Mouse (Mus musculus) liver (tissue): ENCODE data around the gene Clic6.

Source experiments
- DNase-seq: peaks from one replicate; pipeline ENCODE4 v3.0.0-alpha.2; 2020; ENCODE audit warnings: mixed read lengths

Gene Clic6

GRCm38 (mm10) chr16:92535258-92535657, 49.7 kb downstream of the Clic6 start:
- DNase-seq, result no peak

GRCm38 (mm10) chr16:92538356-92538755, 52.8 kb downstream of the Clic6 start:
- DNase-seq, result no peak

- DNase-seq, result no peak
These were observed 58.7 kb downstream of the Clic6 start for GRCm38 (mm10) chr16:92544264-92544663.

DNA sequence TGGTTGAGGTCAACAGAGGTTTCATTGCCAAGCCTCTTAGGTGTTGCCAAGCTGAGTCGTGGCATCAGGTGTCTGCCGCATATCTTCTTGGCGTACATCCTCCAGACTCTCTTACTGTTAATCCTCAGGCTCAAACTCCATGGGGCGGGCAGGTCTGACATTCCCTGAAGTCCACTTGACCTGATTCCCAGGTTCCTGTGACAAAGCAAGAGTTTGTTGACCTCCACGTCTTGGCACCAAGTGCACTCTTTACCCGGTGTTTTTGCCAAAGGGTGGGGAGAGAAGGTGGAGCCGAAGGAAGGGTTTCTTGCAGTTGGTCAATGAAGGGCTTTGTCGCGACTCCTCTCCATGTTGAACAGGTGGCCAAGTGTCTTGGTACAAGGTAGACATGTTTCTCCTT, 63.1 kb downstream of the Clic6 start:
- DNase-seq, result no peak

DNA sequence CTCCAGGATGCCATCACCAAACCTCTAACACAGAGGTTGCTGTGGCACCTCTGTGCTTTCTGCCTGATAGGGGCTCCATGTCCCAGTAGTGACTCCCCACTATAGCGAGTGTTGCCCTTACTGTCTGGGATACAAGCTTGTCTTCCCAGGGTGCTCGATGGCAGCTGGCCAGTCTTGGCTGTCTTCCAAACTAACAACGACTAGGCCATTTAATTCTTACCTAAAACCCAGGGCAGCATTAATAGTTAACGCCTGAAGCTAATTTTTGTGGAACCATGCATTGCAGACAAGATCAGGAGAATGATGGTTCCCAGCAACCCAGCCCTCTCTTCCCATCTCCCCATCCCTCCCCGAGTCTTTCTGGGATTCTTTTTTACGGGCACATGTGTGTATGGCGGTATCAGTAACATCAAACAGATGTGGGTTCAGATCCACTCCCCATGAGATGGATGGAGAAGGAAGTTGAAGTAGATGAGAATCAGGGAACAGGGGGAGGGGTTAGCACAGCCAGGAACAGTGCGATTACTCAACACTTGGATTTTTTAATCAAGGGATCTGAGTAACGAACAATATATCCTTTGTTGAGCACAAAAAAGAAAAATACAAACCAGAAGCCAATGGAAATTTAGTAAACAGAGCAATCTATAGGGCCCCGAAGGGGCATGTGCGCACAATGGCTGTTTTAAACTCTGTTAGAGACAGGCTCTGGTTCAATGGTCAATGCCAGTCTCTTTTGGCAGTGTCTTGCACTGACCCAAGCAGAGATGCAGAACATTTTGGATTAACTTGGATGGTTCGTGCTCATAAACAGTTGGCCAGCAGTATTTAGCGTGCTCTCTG, 66.0 kb downstream of the Clic6 start:
- DNase-seq, result no peak

GRCm38 (mm10) chr16:92552106-92552382, 66.5 kb downstream of the Clic6 start:
- DNase-seq, result no peak

DNA sequence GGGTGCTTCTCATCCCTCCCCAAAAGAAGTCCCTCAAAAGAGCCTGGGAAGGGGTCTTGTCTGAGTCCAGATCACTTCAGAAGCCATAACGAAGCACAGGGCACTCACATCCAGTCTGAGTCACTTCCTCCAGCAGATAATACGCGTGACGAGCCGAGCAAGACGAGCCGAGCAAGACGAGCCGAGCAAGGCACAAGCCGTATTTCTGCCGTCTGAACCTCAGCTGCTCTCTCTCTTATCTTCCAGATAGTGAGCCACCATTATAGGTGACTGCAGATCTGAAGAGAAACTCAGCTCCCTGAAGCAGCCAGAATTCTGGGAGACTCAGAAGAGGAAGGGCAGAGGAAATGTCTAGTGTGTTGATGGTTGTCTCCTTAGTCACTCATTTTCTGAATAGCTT, 67.3 kb downstream of the Clic6 start:
- DNase-seq, result no peak

- no peak for DNase-seq
These were observed 69.5 kb downstream of the Clic6 start for GRCm38 (mm10) chr16:92555051-92555450.

DNA sequence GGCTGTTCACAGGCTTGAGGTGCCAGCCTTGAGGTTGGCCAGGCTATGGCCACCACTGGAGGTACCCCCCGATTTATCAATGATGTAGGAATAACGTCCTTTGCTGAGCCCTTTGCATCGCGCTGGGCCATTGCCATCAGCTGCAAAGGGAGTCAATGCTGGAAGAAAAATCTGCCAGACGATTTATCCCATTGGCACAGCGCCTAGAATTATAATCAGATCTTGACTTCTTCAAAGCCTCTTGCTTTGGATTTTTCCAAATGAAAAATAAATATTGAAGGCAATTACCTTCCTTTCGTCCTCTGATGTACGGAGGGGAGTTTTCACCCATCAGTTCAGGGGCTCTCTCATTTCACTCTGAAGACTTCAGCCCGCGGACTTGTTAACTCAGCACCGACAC, 79.8 kb downstream of the Clic6 start:
- DNase-seq, result no peak

DNA sequence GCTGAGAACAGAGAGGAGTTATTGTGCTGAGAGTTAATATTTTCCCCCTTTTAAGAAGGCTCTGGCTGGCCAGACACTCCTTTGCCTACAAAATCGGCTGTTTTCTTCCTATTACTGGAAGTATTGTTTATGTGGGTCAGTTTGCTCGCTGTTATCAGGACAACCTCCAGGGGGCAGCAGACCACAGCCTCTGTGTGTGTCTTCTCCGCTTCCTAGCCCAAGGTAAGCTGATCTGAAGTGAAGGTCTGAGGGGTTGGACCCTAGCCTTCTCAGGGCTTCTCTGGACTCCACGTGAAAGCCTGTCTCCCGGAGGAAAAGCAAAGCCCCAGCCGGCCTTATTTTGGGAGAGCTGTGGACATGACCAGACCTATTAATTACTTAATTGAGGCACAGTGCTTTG, 80.2 kb downstream of the Clic6 start:
- DNase-seq, result peak; percentile 80

- DNase-seq, result no peak
These were observed 80.6 kb downstream of the Clic6 start for GRCm38 (mm10) chr16:92566146-92566545.

DNA sequence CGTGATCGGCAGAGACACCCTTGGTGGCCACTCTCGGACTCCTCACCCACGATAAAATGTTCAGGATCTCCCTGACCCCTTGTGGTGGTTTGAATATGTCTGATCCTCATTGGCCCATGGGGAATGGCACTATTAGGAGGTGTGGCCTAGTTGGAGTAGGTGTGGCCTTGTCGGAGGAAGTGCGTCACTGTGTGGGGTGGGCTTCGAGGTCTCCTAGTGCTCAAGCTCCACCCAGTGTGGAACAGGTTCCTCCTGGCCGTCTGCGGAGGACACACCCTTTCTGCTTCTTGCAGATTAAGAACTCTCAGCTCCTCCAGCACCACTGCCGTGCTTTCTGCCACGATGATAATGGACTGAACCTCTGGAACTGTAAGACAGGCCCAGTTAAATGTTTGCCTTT, 85.7 kb downstream of the Clic6 start:
- no peak for DNase-seq

DNA sequence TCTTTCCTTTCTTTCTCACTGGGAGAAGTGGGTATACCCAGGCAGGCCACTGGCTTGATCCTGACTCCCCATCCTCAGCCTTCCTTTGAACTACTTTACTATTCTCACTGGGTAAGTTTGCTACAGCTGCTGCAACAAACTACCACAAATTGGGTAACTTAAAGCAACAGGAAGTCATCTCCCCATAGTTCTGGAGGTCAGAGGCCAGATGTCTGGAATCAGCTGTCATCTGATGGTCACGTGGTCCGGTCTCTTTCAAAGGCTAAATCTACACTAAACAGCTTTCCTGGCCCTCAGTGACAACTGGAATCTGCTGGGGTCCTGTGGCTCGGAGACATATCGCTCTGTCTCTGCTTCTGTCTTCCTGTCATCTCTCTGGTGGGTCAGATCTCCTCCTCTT, 87.7 kb downstream of the Clic6 start:
- DNase-seq, result no peak

DNA sequence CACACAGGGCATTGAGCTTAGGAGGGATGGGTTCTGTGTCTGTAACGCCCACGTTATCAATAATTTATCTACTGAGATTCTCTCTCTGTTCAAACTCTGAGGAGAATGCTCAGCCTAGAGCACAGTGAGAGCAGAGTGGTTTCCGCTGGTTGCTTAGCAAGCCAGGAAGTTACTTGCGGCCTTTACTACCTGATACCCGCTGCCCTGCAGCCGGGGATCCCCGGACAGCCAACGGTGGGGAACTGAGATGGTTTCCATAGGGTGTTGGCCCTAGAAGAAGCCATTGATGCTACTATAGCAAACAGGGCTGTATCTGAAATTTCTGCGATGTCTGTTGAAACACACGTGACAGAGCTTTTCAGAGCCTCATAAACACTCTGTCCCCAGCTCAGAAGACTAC, 90.3 kb downstream of the Clic6 start:
- DNase-seq, result no peak

DNA sequence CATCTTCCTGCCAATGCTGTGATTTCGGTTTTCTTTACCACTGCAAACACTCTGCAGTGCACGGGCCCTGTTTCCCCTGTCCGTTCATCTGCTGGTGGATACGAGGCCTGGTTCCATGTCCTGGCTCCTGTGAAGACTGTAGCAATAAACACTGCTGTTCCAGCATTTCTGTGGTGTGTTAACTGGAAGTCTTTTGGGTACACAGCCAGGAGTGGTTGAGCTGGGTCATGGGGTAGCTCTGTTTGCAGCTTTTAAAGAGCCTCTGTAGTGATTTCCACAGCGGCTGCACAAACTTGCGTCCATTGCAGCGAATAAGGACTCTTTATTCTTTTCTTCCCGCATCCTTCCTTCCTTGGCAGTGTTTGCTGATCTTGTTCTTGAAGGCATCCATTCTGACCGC, 91.8 kb downstream of the Clic6 start:
- no peak for DNase-seq

GRCm38 (mm10) chr16:92578915-92579653, 93.5 kb downstream of the Clic6 start:
- no peak for DNase-seq

GRCm38 (mm10) chr16:92580981-92581380, 95.4 kb downstream of the Clic6 start:
- no peak for DNase-seq

DNA sequence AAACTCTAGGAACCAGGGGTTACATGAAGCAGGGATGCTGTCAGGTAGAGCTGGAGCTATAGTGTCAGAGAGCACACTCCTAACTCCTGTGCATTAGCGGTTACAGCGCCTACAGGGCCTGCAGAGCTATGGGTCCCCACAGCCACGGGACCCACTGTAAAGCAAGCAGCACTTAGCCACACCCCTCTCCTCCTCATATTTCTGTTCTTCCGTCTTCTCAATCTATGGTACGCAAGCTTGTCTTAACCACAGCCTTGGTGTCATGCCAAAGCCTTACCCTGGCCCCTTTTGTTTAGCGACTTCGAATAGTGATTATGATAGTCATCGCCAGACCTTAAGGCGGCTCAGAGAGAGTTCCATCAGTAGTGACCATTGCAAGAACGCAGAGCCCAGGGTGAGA, 96.2 kb downstream of the Clic6 start:
- DNase-seq, result no peak

DNA sequence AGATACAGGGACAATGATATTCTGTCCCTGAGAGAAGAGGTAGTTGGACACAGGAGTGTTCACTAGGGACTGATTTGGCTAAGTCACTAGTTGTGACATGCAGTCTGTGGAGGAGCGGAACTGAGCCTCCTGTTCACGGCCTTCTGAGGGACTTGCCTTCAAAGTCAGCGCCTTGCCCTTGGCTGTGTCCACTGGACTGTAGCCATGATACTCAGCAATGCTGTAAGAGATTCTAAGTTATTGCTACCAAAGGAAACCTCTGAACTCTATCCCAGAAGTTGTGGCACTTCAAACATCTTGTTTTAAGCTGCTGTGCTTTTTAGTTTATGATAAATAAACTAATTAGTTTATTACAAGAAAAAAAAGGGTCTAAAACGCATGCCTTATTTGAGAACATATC, 102.3 kb downstream of the Clic6 start:
- DNase-seq, result no peak
